Mouse (Mus musculus): Measurements from ENCODE around the gene BC048507.
A peak's percentile ranks its signal among the peaks of the same experiment; 100 is the strongest.
"Not testable (repeated sequence)": the region's sequence is repeated elsewhere in the genome, so short reads cannot be mapped to it uniquely, and the experiment has no call there.

Gene BC048507

GRCm38 (mm10) chr13:67863026-67863425, at the start of gene BC048507:
Gene BC048507 (plus strand): TSS chr13:67863326.
- no peak for DNase-seq (ENCODE audit: low read depth)

- peak; percentile 85 for DNase-seq (ENCODE audit: low read depth)
Observed at GRCm38 (mm10) chr13:67813710-67814660, 49.1 kb upstream of the BC048507 start, which contains the start of gene Zfp273. Gene Zfp273 (plus strand): TSS chr13:67813740.

GRCm38 (mm10) chr13:67818636-67819035, 44.5 kb upstream of the BC048507 start:
- no peak for DNase-seq (ENCODE audit: low read depth)

GRCm38 (mm10) chr13:67830911-67831336, 32.2 kb upstream of the BC048507 start, which contains the start of gene Gm10037:
Gene Gm10037 (plus strand): TSS chr13:67831106.
- peak; percentile 68 for DNase-seq (ENCODE audit: low read depth)

- DNase-seq (ENCODE audit: low read depth): not testable (repeated sequence)
Observed at GRCm38 (mm10) chr13:67833137-67833536, 30.0 kb upstream of the BC048507 start.

- no peak for DNase-seq (ENCODE audit: low read depth)
Observed at GRCm38 (mm10) chr13:67843775-67844118, 19.4 kb upstream of the BC048507 start.

- peak; percentile 83 for DNase-seq (ENCODE audit: low read depth)
Observed at GRCm38 (mm10) chr13:67844119-67844852, 18.8 kb upstream of the BC048507 start.

GRCm38 (mm10) chr13:67844853-67845194, 18.3 kb upstream of the BC048507 start:
- no peak for DNase-seq (ENCODE audit: low read depth)

GRCm38 (mm10) chr13:67850361-67850760, 12.8 kb upstream of the BC048507 start:
- no peak for DNase-seq (ENCODE audit: low read depth)

- DNase-seq (ENCODE audit: low read depth): no peak
Observed at GRCm38 (mm10) chr13:67853130-67853529, 10.0 kb upstream of the BC048507 start.

- no peak for DNase-seq (ENCODE audit: low read depth)
Observed at GRCm38 (mm10) chr13:67853983-67854382, 9.1 kb upstream of the BC048507 start.

- no peak for DNase-seq (ENCODE audit: low read depth)
Observed at GRCm38 (mm10) chr13:67857317-67857716, 5.8 kb upstream of the BC048507 start.

- DNase-seq (ENCODE audit: low read depth): no peak
Observed at GRCm38 (mm10) chr13:67862508-67862907, 618 bp upstream of the BC048507 start.

- DNase-seq (ENCODE audit: low read depth): no peak
Observed at GRCm38 (mm10) chr13:67864764-67865350, 1.7 kb downstream of the BC048507 start.

GRCm38 (mm10) chr13:67867899-67868298, 4.8 kb downstream of the BC048507 start:
- DNase-seq (ENCODE audit: low read depth): no peak

GRCm38 (mm10) chr13:67876049-67876698, 13.0 kb downstream of the BC048507 start:
- not testable (repeated sequence) for DNase-seq (ENCODE audit: low read depth)

- no peak for DNase-seq (ENCODE audit: low read depth)
Observed at GRCm38 (mm10) chr13:67876699-67877254, 13.7 kb downstream of the BC048507 start.

GRCm38 (mm10) chr13:67883966-67884365, 20.8 kb downstream of the BC048507 start:
- DNase-seq (ENCODE audit: low read depth): no peak

GRCm38 (mm10) chr13:67909759-67910158, 46.6 kb downstream of the BC048507 start:
- no peak for DNase-seq (ENCODE audit: low read depth)
